In genomic region chr5:88888413-88888700, GRCm38 (mm10) we compare ENCODE assay signal across 10 mouse cellular contexts. TPM values are rescaled to one million over a fixed set of nuclear protein-coding genes. Genes with fewer than 3 reads are reported as not detected.
DNase-seq lines count a peak whose midpoint lies in the region; ATAC-seq and TF ChIP-seq lines count a peak whose summit lies in the region.
"Had no signal": no experiment of that assay in that cellular context is flagged by ENCODE, and none has a peak within 500 bp of the region (broad histone marks: within the 10 kb centered on the region; RNA-seq: fewer than 3 reads in every experiment).

No protein-coding gene starts in this region.

- H3K27ac ChIP-seq in lung, embryonic 15.5 days = peak overlapping the region; percentile 71
- H3K27ac ChIP-seq in forebrain, embryonic 16.5 days (ENCODE audit: low read length) = no peak overlapping the region
- H3K27ac ChIP-seq in limb, embryonic 13.5 days = no peak overlapping the region
- H3K27ac ChIP-seq in olfactory bulb, adult 2 months (ENCODE audit: insufficient read depth, low read depth, low read length) = no peak overlapping the region; the same call in 1 of the 2 replicates
- H3K27ac ChIP-seq: macrophage had no signal

- peak overlapping the region; percentile 93 for H3K4me2 ChIP-seq in lung, embryonic 15.5 days
- peak overlapping the region; percentile 93 for H3K4me2 ChIP-seq in forebrain, embryonic 16.5 days (ENCODE audit: low read length)
- peak overlapping the region; percentile 89 for H3K4me2 ChIP-seq in limb, embryonic 13.5 days (replicated peaks)

- no peaks in the 10 kb centered on the region for H3K36me3 ChIP-seq in lung, embryonic 15.5 days
- no peaks in the 10 kb centered on the region for H3K36me3 ChIP-seq in forebrain, embryonic 16.5 days (ENCODE audit: control insufficient read depth, insufficient read depth)
- no peaks in the 10 kb centered on the region for H3K36me3 ChIP-seq in limb, embryonic 13.5 days

- H3K9ac ChIP-seq in lung, embryonic 15.5 days = peak overlapping the region; percentile 81
- H3K9ac ChIP-seq in forebrain, embryonic 16.5 days (replicated peaks; ENCODE audit: low read depth, low read length) = no peak overlapping the region; the same call in 1 of the 2 replicates
- H3K9ac ChIP-seq in limb, embryonic 13.5 days = peak overlapping the region; percentile 82; the same call in 1 of the 2 replicates

- 23% methylated on average over 8 of the region's 8 CpGs for WGBS in lung, embryonic 15.5 days
- WGBS in forebrain, embryonic 16.5 days = 22% methylated on average over 8 of the region's 8 CpGs
- 40% methylated on average over 8 of the region's 8 CpGs for WGBS in limb, embryonic 13.5 days
- 12% methylated on average over 8 of the region's 8 CpGs for WGBS in olfactory bulb, adult 2 months

- no peak for TF ChIP-seq CTCF in olfactory bulb, adult 2 months (IDR thresholded peaks at IDR 0.05; ENCODE audit: insufficient read depth, low read depth, low read length)

- no peak for ATAC-seq in lung, embryonic 15.5 days (ENCODE audit: borderline replicate concordance, extremely low read depth, low FRiP score, low TSS enrichment)
- ATAC-seq in forebrain, embryonic 16.5 days = no peak
- no peak for ATAC-seq in limb, embryonic 13.5 days (ENCODE audit: low FRiP score, low read depth)

- no peak for DNase-seq in lung, adult 18-20 months
- no peak for DNase-seq in cerebellum, adult 9-11 months
- DNase-seq in left cerebral cortex, adult 8-10 months (ENCODE audit: low spot score in 2 of 2) = no peak
- no peak for DNase-seq in right cerebral cortex, postnatal 4 days

- H3K27me3 ChIP-seq in lung, embryonic 15.5 days = peaks cover 2% of the 10 kb centered on the region; the same call in 1 of the 2 replicates
- no peaks in the 10 kb centered on the region; the same call in 1 of the 2 replicates for H3K27me3 ChIP-seq in forebrain, embryonic 16.5 days (replicated peaks; ENCODE audit: control insufficient read depth, insufficient read depth, low read length)
- peaks cover 22% of the 10 kb centered on the region; the same call in 1 of the 2 replicates for H3K27me3 ChIP-seq in limb, embryonic 13.5 days

- peak overlapping the region; percentile 91 for H3K4me3 ChIP-seq in lung, embryonic 15.5 days
- H3K4me3 ChIP-seq in forebrain, embryonic 16.5 days (replicated peaks; ENCODE audit: low read length) = peak overlapping the region; percentile 76
- H3K4me3 ChIP-seq in limb, embryonic 13.5 days = peak overlapping the region; percentile 82
- peak overlapping the region; percentile 94 for H3K4me3 ChIP-seq in olfactory bulb, adult 2 months (ENCODE audit: insufficient read depth, low read depth, low read length)

- H3K9me3 ChIP-seq in lung, embryonic 15.5 days = no peaks in the 10 kb centered on the region
- H3K9me3 ChIP-seq in forebrain, embryonic 16.5 days (ENCODE audit: control insufficient read depth, low read length) = no peaks in the 10 kb centered on the region
- H3K9me3 ChIP-seq in limb, embryonic 13.5 days = no peaks in the 10 kb centered on the region

- TF ChIP-seq POLR2A in olfactory bulb, adult 2 months (IDR thresholded peaks at IDR 0.05; ENCODE audit: insufficient read depth, low read depth, low read length) = no peak

- H3K4me1 ChIP-seq in lung, embryonic 15.5 days = peaks cover 5% of the 10 kb centered on the region; the same call in 1 of the 2 replicates
- peaks cover 12% of the 10 kb centered on the region for H3K4me1 ChIP-seq in forebrain, embryonic 16.5 days (replicated peaks; ENCODE audit: control insufficient read depth, insufficient read depth, low read length)
- peaks cover 15% of the 10 kb centered on the region for H3K4me1 ChIP-seq in limb, embryonic 13.5 days
- H3K4me1 ChIP-seq in olfactory bulb, adult 2 months (ENCODE audit: control insufficient read depth, insufficient read depth, low read length) = 0 out of 2 replicates have a peak, but pooled peaks cover 4% of the 10 kb centered on the region

RNA-seq across cellular contexts. Expression of gene Slc4a4, which starts 1.7 kb away (rescaled TPM):
- 4.8 and 5.4 TPM in 2 replicates for polyA plus RNA-seq in lung, embryonic 15.5 days (2015; fragmentation: Nextera tagmentation; extraction: Ambion mirVana)
- polyA plus RNA-seq in forebrain, embryonic 16.5 days (2015; fragmentation: Nextera tagmentation; extraction: Ambion mirVana) = 3.8 and 4.8 TPM in 2 replicates
- 2.0 and 2.4 TPM in 2 replicates for polyA plus RNA-seq in limb, embryonic 13.5 days (2015; fragmentation: Nextera tagmentation; extraction: Ambion mirVana)
- polyA plus RNA-seq in olfactory bulb, adult 2 months (2012; ENCODE audit: insufficient read depth, insufficient read length, low replicate concordance, missing spikeins) = 154 and 905 TPM in 2 replicates
- 100 to 1,000 TPM; 144 to 154 (median 151) TPM for total RNA-seq in left cerebral cortex, adult 8-10 months (2022)
- polyA plus RNA-seq: erythroblast, embryonic 14.5 days; macrophage had no signal

Comparison
In these comparisons a context has a peak if more than half of its experiments do, and no peak if none do; other contexts are left out.
1. RNA of gene Slc4a4, which starts 1.7 kb away (polyA plus RNA-seq): 154 to 905 TPM in olfactory bulb, adult 2 months; 4.8 to 5.4 TPM in lung, embryonic 15.5 days, 3.8 to 4.8 TPM in forebrain, embryonic 16.5 days and 2.0 to 2.4 TPM in limb, embryonic 13.5 days; every median in the first group is over 10 times any median in the second.
2. Peak in every context shown above with its lines, with median percentiles within 50 percentile points of each other: H3K4me2 ChIP-seq and H3K4me3 ChIP-seq.